Mouse (Mus musculus) intestine, embryonic 15.5 days (tissue): ENCODE data around the gene Txndc15. TPM values are rescaled to one million over a fixed set of nuclear protein-coding genes. Genes with fewer than 3 reads are reported as not detected.
"Not testable (repeated sequence)": the region's sequence is repeated elsewhere in the genome, so short reads cannot be mapped to it uniquely, and the experiment has no call there.

Source experiments
- ATAC-seq: fragments of 200-750 bp; cut with Nextera tagmentation; 2 replicates; pipeline ENCODE4 v1.8.0; 2017; ENCODE audit warnings: moderate TSS enrichment, moderate library complexity
- H3K27ac ChIP-seq: fragments of 300-500 bp; sonication (generic); 2 replicates; pipeline ENCODE4 v1.5.1; 2015; ENCODE audit warnings: mild to moderate bottlenecking, inconsistent platforms
- H3K27me3 ChIP-seq: fragments of 300-500 bp; sonication (generic); replicated peaks from 2 replicates; pipeline ENCODE4 v1.6.1; 2015; ENCODE audit warnings: inconsistent platforms
- H3K36me3 ChIP-seq: fragments of 300-500 bp; sonication (generic); 2 replicates; pipeline ENCODE4 v1.6.1; 2015; ENCODE audit warnings: inconsistent platforms
- H3K4me1 ChIP-seq: fragments of 300-500 bp; sonication (generic); replicated peaks from 2 replicates; pipeline ENCODE4 v1.6.1; 2015; ENCODE audit warnings: inconsistent platforms
- H3K4me2 ChIP-seq: fragments of 300-500 bp; sonication (generic); replicated peaks from 2 replicates; pipeline ENCODE4 v1.6.1; 2015; ENCODE audit warnings: mild to moderate bottlenecking, inconsistent platforms
- H3K4me3 ChIP-seq: fragments of 300-500 bp; sonication (generic); replicated peaks from 2 replicates; pipeline ENCODE4 v1.5.1; 2015; ENCODE audit warnings: inconsistent platforms
- H3K9ac ChIP-seq: fragments of 300-500 bp; sonication (generic); 2 replicates; pipeline ENCODE4 v1.6.1; 2015; ENCODE audit warnings: inconsistent platforms
- H3K9me3 ChIP-seq: fragments of 300-500 bp; sonication (generic); 2 replicates; pipeline ENCODE4 v1.6.1; 2016; ENCODE audit warnings: inconsistent platforms
- WGBS: fragments of 180-500 bp; shearing (Covaris S2); methylation state at CpG from one replicate; pipeline ENCODE4 v1.1.7; 2015; 5-methylcytosine and 5-hydroxymethylcytosine counted together
- polyA plus RNA-seq: library from polyadenylated mRNA; unstranded; fragments of >200 nt; fragmentation: Nextera tagmentation; extraction: Ambion mirVana; gene quantifications from 2 replicates; pipeline ENCODE4 v1.2.1, GENCODE M21; 2015

Gene Txndc15
- 65.8 and 68.9 TPM in 2 replicates for polyA plus RNA-seq

DNA sequence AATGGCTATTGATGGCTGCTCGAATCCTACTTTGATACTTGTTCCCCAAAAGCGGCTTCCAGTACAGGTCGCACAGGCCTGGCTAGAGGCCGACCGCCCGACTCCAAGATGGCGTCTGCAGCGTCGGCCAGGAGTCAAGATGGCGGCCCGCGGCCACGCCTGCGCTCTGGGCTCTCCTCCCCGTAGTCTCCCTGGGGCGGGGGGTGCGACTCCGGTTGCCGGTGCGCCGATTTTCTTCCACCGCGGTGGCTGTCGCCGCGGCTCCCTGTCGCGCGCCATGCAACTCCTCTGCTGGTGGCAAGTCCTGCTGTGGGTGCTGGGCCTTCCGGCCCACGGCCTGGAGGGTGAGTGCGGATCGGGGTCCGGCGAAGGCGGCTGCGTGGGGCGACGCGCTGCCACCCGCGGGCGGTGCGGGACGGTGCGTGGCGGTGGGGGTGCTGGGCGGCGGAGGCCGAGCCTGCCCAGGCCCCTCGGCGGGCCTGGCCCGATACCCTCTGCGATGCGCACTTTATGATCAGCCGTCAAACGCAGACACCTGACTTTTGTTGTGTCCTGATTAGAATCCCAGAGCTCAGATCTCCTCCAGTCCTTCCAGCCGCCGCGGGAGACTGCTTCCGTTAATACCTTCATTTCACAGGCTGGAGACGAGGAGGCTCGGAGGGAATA is at the start of gene Txndc15:
Gene Txndc15 (plus strand): TSS at position 150 of the 666 bp plus-strand sequence.
- peaks cover 7% of the 10 kb centered on the region for H3K36me3 ChIP-seq
- WGBS = under 1% methylated on average over 61 of the region's 63 CpGs
- peak; percentile 97 for ATAC-seq
- H3K4me2 ChIP-seq = peak within 1 kb of the TSS; percentile 71
- 0 out of 2 replicates have a peak, but pooled peaks cover 3% of the 10 kb centered on the region for H3K4me1 ChIP-seq
- peak within 1 kb of the TSS; percentile 95 for H3K4me3 ChIP-seq
- H3K27ac ChIP-seq = peak within 1 kb of the TSS; percentile 82
- no peaks in the 10 kb centered on the region for H3K27me3 ChIP-seq
- H3K9ac ChIP-seq = peak within 1 kb of the TSS; percentile 95
- H3K9me3 ChIP-seq = no peaks in the 10 kb centered on the region

DNA sequence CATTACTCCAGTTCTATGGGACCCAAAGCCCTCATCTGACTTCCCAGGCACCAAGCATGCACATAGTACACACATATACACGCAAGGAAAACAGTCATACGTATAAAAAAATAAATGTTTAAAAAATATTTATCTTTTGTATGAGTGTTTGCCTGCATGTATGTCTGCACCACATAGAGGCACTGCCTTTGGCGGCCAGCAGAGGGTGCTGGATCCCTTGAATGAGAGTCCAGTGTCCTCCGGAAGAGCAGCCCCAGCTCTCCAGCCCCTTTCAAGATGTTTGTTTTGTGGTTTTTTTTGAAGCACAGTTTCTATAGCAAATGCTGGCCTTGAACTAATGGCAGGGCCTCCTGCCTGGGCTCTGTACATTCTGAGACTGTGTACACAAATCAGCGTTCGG is 45.9 kb upstream of the Txndc15 start:
- Histone ChIP-seq H3K4me3 (no peak overlapping the region), H3K27me3 (no peaks in the 10 kb centered on the region), H3K36me3 (peaks cover 58% of the 10 kb centered on the region), H3K9ac (no peak overlapping the region), H3K4me1 (no peaks in the 10 kb centered on the region), H3K4me2 (no peak overlapping the region), H3K9me3 (no peaks in the 10 kb centered on the region), H3K27ac (no peak overlapping the region)
- 78% methylated on average over 6 of the region's 6 CpGs for WGBS
- no peak for ATAC-seq

- H3K4me2 ChIP-seq = no peak overlapping the region
- no peaks in the 10 kb centered on the region for H3K4me1 ChIP-seq
- 91% methylated on average over 6 of the region's 6 CpGs for WGBS
- H3K36me3 ChIP-seq = peaks cover 63% of the 10 kb centered on the region
- no peak for ATAC-seq
- no peaks in the 10 kb centered on the region for H3K9me3 ChIP-seq
- no peak overlapping the region for H3K9ac ChIP-seq
- H3K27ac ChIP-seq = no peak overlapping the region
- H3K4me3 ChIP-seq = no peak overlapping the region
- H3K27me3 ChIP-seq = no peaks in the 10 kb centered on the region
Measured at GRCm38 (mm10) chr13:55672711-55673110, 41.7 kb upstream of the Txndc15 start.

GRCm38 (mm10) chr13:55677364-55677763 is 37.1 kb upstream of the Txndc15 start:
- no peak overlapping the region for H3K4me2 ChIP-seq
- no peaks in the 10 kb centered on the region for H3K4me1 ChIP-seq
- H3K9ac ChIP-seq = no peak overlapping the region; the same call in 1 of the 2 replicates
- no peak for ATAC-seq
- no peaks in the 10 kb centered on the region for H3K9me3 ChIP-seq
- H3K36me3 ChIP-seq = peaks cover 44% of the 10 kb centered on the region
- WGBS = 51% methylated on average over 8 of the region's 8 CpGs
- H3K27me3 ChIP-seq = no peaks in the 10 kb centered on the region
- H3K4me3 ChIP-seq = no peak overlapping the region
- H3K27ac ChIP-seq = no peak overlapping the region

- 83% methylated on average over 9 of the region's 9 CpGs for WGBS
- Histone ChIP-seq H3K4me1 (no peaks in the 10 kb centered on the region), H3K4me3 (no peak overlapping the region), H3K9me3 (no peaks in the 10 kb centered on the region), H3K36me3 (peaks cover 20% of the 10 kb centered on the region; the same call in 1 of the 2 replicates), H3K4me2 (no peak overlapping the region), H3K27ac (no peak overlapping the region), H3K27me3 (no peaks in the 10 kb centered on the region), H3K9ac (no peak overlapping the region)
- no peak for ATAC-seq
Measured at GRCm38 (mm10) chr13:55682201-55682600, 32.2 kb upstream of the Txndc15 start.

- Histone ChIP-seq H3K36me3 (peaks cover 10% of the 10 kb centered on the region; the same call in 1 of the 2 replicates), H3K27ac (no peak overlapping the region), H3K27me3 (no peaks in the 10 kb centered on the region), H3K4me2 (no peak overlapping the region), H3K9me3 (no peaks in the 10 kb centered on the region), H3K9ac (no peak overlapping the region), H3K4me3 (no peak overlapping the region), H3K4me1 (no peaks in the 10 kb centered on the region)
- no peak for ATAC-seq
- 94% methylated on average over 3 of the region's 3 CpGs for WGBS
Measured at GRCm38 (mm10) chr13:55683581-55683980, 30.9 kb upstream of the Txndc15 start.

GRCm38 (mm10) chr13:55686107-55686633 is 28.3 kb upstream of the Txndc15 start:
- ATAC-seq = no peak
- H3K9ac ChIP-seq = no peak overlapping the region
- H3K4me1 ChIP-seq = no peaks in the 10 kb centered on the region
- H3K27ac ChIP-seq = no peak overlapping the region
- WGBS = 70% methylated on average over 9 of the region's 9 CpGs
- H3K9me3 ChIP-seq = no peaks in the 10 kb centered on the region
- H3K4me3 ChIP-seq = no peak overlapping the region
- no peak overlapping the region for H3K4me2 ChIP-seq
- 0 out of 2 replicates have a peak, but pooled peaks cover 4% of the 10 kb centered on the region for H3K36me3 ChIP-seq
- no peaks in the 10 kb centered on the region for H3K27me3 ChIP-seq

DNA sequence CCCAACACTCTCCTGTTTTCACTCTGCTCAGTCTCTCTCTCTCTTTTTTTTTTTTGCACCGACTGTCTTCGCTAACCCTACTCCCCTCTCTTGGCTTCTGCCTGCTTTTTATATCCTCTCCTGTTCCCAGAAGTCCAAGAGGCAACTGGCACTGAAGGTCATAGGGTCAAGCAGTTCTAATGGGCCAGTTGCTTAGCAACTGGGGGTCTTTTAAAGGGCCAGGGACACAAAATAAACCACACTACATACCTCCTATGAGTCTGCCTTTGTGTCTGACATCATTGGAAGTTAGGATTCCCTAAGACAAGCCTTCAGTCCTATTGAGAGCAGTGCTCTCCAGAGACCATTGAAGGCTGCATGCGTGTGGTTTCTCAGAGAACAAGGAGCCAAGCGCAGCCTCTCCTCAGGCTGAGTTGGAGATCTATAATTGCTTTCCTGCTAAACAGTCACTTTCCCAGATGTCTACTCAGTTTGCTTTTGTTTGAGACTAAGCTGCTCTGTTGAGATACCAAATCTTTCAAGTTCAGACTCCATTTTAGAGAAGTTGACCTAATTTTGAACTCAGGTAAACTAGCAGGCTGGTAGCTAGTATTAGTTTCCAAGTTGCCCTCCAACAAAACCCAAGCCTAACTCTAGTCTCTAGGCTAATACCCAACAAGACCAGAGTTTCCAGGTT is 26.4 kb upstream of the Txndc15 start:
- WGBS = 29% methylated on average over 4 of the region's 4 CpGs

GRCm38 (mm10) chr13:55692535-55693242 is 21.8 kb upstream of the Txndc15 start, which contains the start of gene B230219D22Rik:
Gene B230219D22Rik (plus strand): TSS chr13:55693124.
- Histone ChIP-seq H3K9ac (peak within 1 kb of the TSS; percentile 100), H3K4me3 (peak within 1 kb of the TSS; percentile 100), H3K27me3 (no peaks in the 10 kb centered on the region), H3K9me3 (no peaks in the 10 kb centered on the region), H3K27ac (peak within 1 kb of the TSS; percentile 97), H3K36me3 (no peaks in the 10 kb centered on the region), H3K4me2 (peak within 1 kb of the TSS; percentile 75), H3K4me1 (0 out of 2 replicates have a peak, but pooled peaks cover 7% of the 10 kb centered on the region)
- ATAC-seq = peak; percentile 99
- WGBS = under 1% methylated on average over 49 of the region's 51 CpGs

More for the DNA sequence above, 26.4 kb upstream of the Txndc15 start:
- Histone ChIP-seq H3K4me1 (no peaks in the 10 kb centered on the region), H3K9ac (no peak overlapping the region), H3K27me3 (no peaks in the 10 kb centered on the region), H3K9me3 (no peaks in the 10 kb centered on the region), H3K4me2 (no peak overlapping the region), H3K27ac (no peak overlapping the region), H3K4me3 (no peak overlapping the region), H3K36me3 (no peaks in the 10 kb centered on the region)
- no peak for ATAC-seq

DNA sequence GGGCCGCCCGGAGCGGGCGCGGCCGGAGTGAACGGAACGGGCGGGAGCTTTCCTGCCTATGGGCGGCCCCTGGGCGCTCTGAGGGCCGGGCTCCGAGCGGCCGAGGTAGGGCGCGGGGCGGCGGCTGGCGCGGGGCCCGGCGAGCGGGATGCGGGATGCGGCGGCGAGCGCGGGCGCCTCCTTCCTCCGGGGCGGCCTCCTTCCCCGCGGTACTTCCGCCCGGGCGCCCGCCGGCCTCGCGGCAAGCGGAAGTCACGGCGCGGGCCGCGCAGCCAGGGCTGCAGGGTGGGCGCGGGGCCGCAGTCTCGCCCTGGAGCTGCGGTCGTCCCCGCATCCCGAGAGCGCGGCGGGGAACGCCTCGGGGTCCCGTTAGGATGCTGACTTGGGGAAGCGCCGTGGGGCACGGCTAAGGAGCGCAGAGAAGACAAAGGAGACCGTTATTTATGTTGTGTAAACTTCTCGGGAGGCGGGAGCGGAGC is 21.2 kb upstream of the Txndc15 start:
- ATAC-seq = peak; percentile 85
- Histone ChIP-seq H3K27ac (peak overlapping the region; percentile 97), H3K9ac (peak overlapping the region; percentile 100), H3K36me3 (no peaks in the 10 kb centered on the region; the same call in 1 of the 2 replicates), H3K27me3 (no peaks in the 10 kb centered on the region), H3K4me2 (peak overlapping the region; percentile 75), H3K9me3 (no peaks in the 10 kb centered on the region), H3K4me3 (peak overlapping the region; percentile 100), H3K4me1 (0 out of 2 replicates have a peak, but pooled peaks cover 7% of the 10 kb centered on the region)
- 1% methylated on average over 54 of the region's 70 CpGs for WGBS

DNA sequence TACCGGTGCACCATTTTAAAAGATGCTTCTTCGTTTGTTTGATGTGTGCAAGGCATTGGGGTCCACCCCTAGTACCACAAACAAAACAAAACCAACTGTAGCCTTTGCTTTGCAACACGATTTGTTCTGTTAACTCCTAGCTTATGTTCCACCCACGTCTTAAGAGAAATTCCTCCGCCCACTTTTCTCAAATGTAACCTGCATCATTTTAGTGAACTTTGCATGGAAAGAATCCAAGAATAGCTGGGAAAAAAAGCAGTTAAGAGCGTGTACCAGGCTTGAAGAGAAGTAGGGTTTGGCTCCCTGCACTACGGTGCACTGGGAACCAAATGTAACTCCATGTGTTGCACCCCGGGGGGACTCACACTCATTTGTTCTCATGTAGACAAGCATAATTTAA is 20.3 kb upstream of the Txndc15 start:
- ATAC-seq = no peak
- H3K4me1 ChIP-seq = 0 out of 2 replicates have a peak, but pooled peaks cover 7% of the 10 kb centered on the region
- 10% methylated on average over 8 of the region's 8 CpGs for WGBS
- no peak overlapping the region for H3K27ac ChIP-seq
- H3K27me3 ChIP-seq = no peaks in the 10 kb centered on the region
- peak overlapping the region; percentile 100 for H3K9ac ChIP-seq
- H3K4me3 ChIP-seq = peak overlapping the region; percentile 100
- H3K36me3 ChIP-seq = peaks cover 3% of the 10 kb centered on the region; the same call in 1 of the 2 replicates
- H3K9me3 ChIP-seq = no peaks in the 10 kb centered on the region
- H3K4me2 ChIP-seq = peak overlapping the region; percentile 75

GRCm38 (mm10) chr13:55695989-55696388 is 18.5 kb upstream of the Txndc15 start:
- H3K9me3 ChIP-seq, ATAC-seq, H3K27me3 ChIP-seq, H3K4me1 ChIP-seq, H3K9ac ChIP-seq, H3K27ac ChIP-seq, H3K4me2 ChIP-seq, H3K4me3 ChIP-seq: not testable (repeated sequence)
- 76% methylated on average over 2 of the region's 3 CpGs for WGBS
- peaks cover 15% of the 10 kb centered on the region for H3K36me3 ChIP-seq
